Mouse (Mus musculus): ENCODE results near the gene Cd300a.

The Cd300a gene

GRCm38 (mm10) chr11:114866486-114867360 lies 23.1 kb upstream of the Cd300a start:
- DNase-seq (ENCODE audit: low spot score in 2 of 2): peak in 1 of 2 experiments; percentile 64

GRCm38 (mm10) chr11:114867361-114868235 lies 22.2 kb upstream of the Cd300a start:
- no peak for DNase-seq (ENCODE audit: low spot score in 2 of 2)

DNA sequence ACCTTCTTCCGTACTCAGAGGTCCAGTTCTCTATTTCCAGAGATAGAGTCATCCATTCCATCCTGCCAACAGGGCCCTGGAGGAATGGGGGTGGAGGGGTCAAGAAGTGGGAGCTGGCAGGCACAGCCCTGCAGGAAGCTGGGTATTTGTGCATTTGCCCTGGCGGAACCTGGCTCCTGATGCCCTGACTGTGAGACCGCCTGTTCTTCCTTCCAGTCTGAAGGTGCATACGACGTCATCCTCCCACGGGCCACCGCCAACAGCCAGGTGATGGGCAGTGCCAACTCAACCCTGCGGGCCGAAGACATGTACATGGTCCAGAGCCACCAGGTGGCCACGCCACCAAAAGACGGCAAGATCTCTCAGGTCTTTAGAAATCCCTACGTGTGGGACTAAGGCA lies 21.6 kb upstream of the Cd300a start:
- DNase-seq (ENCODE audit: low spot score in 2 of 2): peak in 1 of 2 experiments; percentile 60

GRCm38 (mm10) chr11:114869787-114870186 lies 20.1 kb upstream of the Cd300a start:
- peak in 1 of 2 experiments; percentile 53 for DNase-seq (ENCODE audit: low spot score in 2 of 2)

DNA sequence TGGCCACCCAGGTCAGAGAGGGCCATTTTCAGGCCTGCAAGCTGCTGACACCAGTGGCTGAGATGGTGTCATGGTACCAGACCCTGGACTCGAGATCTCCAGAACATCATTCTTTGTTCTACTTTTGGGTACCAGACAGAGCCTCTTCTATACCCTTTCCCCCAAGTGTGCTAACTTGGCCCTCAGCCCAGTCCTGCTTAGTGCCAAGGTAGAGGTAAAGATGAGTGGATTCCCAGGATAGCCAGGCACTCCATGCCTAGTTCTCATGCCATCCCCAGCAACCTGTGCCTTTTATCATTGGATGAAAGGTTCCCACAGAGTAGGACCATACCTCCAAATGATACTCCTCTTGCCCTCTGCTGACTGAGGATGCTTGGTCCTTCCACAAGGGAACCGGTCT lies 18.3 kb upstream of the Cd300a start:
- DNase-seq (ENCODE audit: low spot score in 2 of 2): no peak

DNA sequence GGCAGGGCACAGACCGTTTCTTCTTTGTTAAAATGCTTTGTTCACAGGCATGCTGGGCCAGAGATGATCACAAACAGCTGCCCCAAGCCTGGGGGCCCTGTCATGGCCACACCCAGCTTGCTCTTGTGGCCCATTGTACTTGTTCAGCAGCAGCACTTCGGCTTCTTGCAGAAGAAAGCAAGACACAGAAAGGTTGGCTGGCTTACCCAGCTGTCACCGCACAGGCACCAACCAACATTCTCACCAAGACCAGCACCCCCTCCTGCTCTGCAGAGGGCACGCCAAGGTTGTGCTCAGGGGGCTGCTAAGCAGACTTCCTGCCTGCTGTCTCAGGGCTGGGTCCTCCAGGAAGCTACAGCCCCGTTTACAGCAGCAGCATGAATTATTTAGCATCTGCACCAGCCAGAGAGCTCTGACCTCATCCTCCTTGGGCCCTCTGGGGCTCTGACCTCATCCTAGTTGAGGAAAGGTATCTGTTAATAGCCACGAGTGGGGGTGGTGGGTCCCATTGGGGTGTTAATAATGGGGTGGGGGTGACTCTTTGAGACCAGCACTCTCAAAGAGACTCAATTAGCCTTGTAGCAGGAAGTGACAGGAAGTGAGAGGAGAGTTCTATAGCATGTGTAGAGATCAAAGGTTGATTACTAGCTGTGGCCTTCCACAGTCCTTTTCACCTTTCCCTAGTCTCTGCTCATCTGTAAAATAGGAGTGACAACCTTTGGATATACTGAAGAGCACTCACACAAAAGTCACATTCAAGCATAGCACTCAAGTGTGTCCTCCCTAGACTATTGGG lies 16.6 kb upstream of the Cd300a start:
- DNase-seq (ENCODE audit: low spot score in 2 of 2): peak in 1 of 2 experiments; percentile 64

DNA sequence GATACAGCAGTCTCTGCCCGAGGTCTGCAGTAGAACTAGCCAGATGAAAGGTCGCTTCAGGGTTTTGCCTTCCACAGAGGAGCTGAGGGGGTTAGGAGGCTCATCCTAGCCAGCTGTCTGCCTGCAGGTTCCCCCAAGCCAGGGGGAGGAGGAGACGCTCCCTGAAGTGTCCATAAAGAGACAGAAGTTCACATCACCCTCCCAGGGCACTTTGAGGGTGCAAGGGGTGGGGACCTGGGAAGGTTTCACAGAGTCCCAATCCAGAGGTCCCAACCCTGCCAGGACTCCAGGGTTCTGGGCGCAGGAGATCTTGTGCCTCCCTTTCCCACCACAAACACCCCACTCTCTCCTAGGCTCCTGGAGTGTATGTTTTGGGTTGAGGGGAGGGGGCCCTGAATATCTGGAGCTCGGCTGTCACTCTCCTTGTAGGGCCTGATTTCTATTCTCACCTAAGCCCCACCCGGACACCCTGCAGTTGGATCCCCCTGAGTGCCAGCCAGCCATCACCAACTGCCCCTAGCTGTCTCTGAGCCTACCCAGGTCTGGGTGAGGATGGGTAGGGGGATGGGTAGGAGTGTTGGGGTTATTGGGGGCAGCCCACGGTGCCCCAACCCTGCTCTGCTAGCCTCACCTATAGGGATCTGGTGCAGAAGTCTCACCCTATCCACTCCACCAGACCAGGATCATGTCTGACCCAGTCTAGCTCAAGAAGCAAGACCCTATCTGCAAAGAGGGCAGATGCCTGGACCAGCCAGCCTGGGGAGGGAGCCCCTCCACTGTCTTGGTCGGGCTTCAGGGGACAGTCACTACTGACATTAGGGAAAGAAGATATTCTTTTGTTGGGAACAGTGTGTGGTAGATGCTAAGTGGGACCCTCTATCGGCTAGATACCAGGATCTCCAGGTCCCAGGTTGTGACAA lies 15.4 kb upstream of the Cd300a start:
- DNase-seq (ENCODE audit: low spot score in 2 of 2): peak in 1 of 2 experiments; percentile 57

DNA sequence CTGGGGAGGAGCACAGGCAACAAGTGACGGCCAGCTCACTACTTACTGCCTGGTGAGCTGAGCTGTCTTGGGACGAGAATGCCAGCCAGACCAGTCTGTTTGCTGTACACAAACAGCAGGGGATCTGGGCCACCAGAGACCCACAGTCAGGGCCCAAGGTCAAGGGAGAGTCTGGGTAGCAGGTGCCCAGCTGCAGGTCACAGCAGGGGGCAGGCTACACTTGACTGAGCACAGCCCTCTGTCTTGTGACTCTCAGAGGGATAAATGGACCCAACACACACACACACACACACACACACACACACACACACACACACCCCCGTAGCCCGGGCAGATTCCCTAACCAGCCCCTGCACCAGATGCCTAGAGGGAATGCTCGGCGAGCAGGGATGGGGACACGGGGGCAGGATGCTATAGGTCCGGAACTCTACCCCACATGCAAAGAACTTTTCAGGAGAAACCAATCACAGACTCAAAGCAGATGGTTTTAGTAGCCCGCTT lies 14.5 kb upstream of the Cd300a start:
- peak in 1 of 2 experiments; percentile 60 for DNase-seq (ENCODE audit: low spot score in 2 of 2)

DNA sequence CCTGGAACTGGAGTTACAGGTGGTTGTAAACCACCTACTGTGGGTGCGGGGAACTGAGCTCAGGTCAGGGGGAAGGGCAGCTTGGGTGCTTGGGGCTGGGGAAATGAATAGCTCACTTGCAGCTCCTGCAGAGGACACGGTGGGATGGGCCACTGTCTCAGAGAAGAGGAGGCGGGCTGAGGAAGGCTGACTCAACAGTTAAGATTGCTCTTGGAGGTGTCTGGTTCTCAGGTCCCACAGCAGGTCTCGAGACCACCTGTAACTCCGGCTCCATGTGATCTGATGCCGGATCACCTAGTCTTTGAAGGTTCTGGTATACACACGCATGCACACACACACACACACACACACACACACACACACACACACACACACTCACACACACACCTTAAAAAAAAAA lies 13.7 kb upstream of the Cd300a start:
- DNase-seq (ENCODE audit: low spot score in 2 of 2): peak in 1 of 2 experiments; percentile 61

DNA sequence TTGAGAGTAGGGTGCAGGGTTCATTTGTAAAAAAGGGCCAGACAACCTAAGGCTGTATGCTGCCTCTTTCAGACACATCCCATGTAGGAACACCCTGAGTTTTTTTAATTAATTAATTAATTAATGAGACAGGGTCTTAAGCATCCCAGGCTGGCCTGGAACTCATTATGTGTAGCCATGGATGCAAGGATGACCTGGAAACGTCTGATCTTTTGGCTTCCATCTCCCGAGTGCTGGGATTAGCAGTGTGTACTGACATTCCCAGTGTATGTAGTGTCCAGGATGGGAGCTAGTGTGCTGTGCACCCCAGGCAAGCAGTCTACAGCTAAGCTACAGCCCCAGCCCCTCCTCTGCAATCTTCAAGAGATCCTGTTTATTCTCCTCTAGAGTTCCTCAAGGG lies 13.2 kb upstream of the Cd300a start:
- no peak for DNase-seq (ENCODE audit: low spot score in 2 of 2)

GRCm38 (mm10) chr11:114877145-114877544 lies 12.7 kb upstream of the Cd300a start:
- DNase-seq (ENCODE audit: low spot score in 2 of 2): peak; percentile 49 to 65

DNA sequence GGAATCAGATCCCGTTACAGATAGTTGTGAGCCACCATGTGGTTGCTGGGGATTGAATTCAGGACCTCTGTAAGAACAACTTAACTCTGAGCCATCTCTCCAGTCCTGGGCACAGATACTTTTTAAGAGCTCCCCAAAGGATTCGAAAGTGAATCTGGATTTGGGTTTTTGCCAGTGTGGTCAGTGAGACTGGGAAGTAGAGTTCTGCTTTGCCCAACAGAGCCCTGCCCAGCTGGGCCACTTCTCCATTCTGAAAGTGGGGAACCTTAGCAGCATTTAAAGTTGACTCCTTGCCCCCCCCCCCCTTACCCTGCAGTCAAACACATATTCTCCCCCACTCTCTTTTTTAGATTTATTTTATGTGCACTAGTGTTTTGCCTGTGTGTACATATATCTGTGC lies 10.2 kb upstream of the Cd300a start:
- DNase-seq (ENCODE audit: low spot score in 2 of 2): no peak

GRCm38 (mm10) chr11:114880185-114880584 lies 9.7 kb upstream of the Cd300a start:
- peak in 1 of 2 experiments; percentile 62 for DNase-seq (ENCODE audit: low spot score in 2 of 2)

GRCm38 (mm10) chr11:114880589-114880988 lies 9.3 kb upstream of the Cd300a start:
- DNase-seq (ENCODE audit: low spot score in 2 of 2): peak; percentile 61 to 79

- DNase-seq (ENCODE audit: low spot score in 2 of 2): no peak
These were observed 6.5 kb upstream of the Cd300a start for GRCm38 (mm10) chr11:114883251-114883789.

- no peak for DNase-seq (ENCODE audit: low spot score in 2 of 2)
These were observed 5.3 kb upstream of the Cd300a start for GRCm38 (mm10) chr11:114884380-114885100.

- no peak for DNase-seq (ENCODE audit: low spot score in 2 of 2)
These were observed 701 bp downstream of the Cd300a start for GRCm38 (mm10) chr11:114890542-114890941.

DNA sequence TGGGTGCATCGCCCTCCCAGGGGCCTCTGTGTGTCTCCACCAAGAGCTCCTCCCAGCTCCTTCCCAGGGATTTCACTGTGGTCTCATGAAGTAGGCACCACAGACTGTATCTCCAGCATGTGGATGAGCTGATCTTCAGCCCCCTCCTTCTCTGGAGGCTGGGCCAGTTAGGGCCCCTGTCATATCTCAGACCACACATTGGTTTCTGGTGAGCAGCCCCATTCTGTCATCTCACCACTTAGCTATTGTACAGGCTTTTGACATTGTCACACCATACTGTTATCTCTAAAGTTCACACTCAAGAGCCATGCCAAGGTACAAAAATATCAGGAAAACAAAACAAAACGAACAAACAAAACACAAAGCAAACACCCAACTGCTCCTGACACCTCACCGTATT lies 6.2 kb downstream of the Cd300a start:
- DNase-seq (ENCODE audit: low spot score in 2 of 2): no peak

GRCm38 (mm10) chr11:114898026-114898425 lies 8.2 kb downstream of the Cd300a start:
- no peak for DNase-seq (ENCODE audit: low spot score in 2 of 2)

Measured in spleen, postnatal 4 days (tissue).